Comparison of ENCODE assay signal across 20 mouse cellular contexts in the genomic region with DNA sequence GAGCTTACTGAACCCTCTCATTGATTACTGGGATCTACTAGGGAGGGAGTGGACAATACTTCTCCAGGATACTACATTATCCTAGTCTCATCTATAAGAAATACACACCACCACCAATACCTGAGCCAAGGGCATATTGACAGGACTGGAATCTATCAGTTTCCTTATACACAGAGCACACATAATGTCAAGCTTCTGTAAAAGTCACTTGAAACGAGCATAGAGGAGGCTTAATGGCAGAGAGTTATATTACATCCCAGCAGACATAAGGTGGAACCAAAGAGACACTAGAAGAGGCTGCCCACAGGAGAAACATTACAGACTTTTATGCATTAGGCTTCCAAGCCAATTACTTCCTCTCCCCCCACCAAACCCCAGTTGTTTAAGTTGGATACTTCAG. TPM values are rescaled to one million over a fixed set of nuclear protein-coding genes. Genes with fewer than 3 reads are reported as not detected.
DNase-seq lines count a peak whose midpoint lies in the region; ATAC-seq and TF ChIP-seq lines count a peak whose summit lies in the region.
"Had no signal": no experiment of that assay in that cellular context is flagged by ENCODE, and none has a peak within 500 bp of the region (broad histone marks: within the 10 kb centered on the region; RNA-seq: fewer than 3 reads in every experiment).

No protein-coding gene starts in this region.

- no peak for ATAC-seq in hindbrain, embryonic 14.5 days (ENCODE audit: low FRiP score)
- ATAC-seq in hindbrain, embryonic 11.5 days (ENCODE audit: low FRiP score) = no peak
- ATAC-seq in hindbrain, embryonic 16.5 days = 0 out of 2 replicates have a peak, but pooled peaks have one; percentile 14
- ATAC-seq in hindbrain, postnatal 0 days = no peak
- ATAC-seq in midbrain, postnatal 0 days (ENCODE audit: low FRiP score) = no peak
- ATAC-seq: intestine, embryonic 16.5 days had no signal

- WGBS in hindbrain, embryonic 14.5 days = 30% methylated on average over 1 of the region's 1 CpGs
- WGBS in hindbrain, embryonic 11.5 days = 35% methylated on average over 1 of the region's 1 CpGs
- WGBS in hindbrain, embryonic 16.5 days = 32% methylated on average over 1 of the region's 1 CpGs
- 37% methylated on average over 1 of the region's 1 CpGs for WGBS in hindbrain, postnatal 0 days
- WGBS in midbrain, postnatal 0 days = 32% methylated on average over 1 of the region's 1 CpGs

- TF ChIP-seq CTCF in hindbrain, postnatal 0 days (IDR thresholded peaks at IDR 0.05; ENCODE audit: low read depth) = no peak
- no peak for TF ChIP-seq CTCF in midbrain, postnatal 0 days (IDR thresholded peaks at IDR 0.05)

- peak overlapping the region; percentile 70 for H3K27ac ChIP-seq in hindbrain, embryonic 14.5 days
- H3K27ac ChIP-seq in hindbrain, embryonic 11.5 days (ENCODE audit: low read depth, low read length) = no peak overlapping the region
- no peak overlapping the region for H3K27ac ChIP-seq in hindbrain, embryonic 16.5 days (ENCODE audit: low read depth, low read length)
- H3K27ac ChIP-seq in hindbrain, postnatal 0 days = peak overlapping the region; percentile 51; the same call in 1 of the 2 replicates
- peak overlapping the region; percentile 65 for H3K27ac ChIP-seq in midbrain, postnatal 0 days (ENCODE audit: low read depth, low read length)
- H3K27ac ChIP-seq: embryonic facial prominence, embryonic 10.5 days; heart, embryonic 13.5 days had no signal

- no peak for DNase-seq in hindbrain, embryonic 14.5 days (ENCODE audit: low spot score)
- no peak for DNase-seq in hindbrain, embryonic 11.5 days (ENCODE audit: low spot score)
- no peak for DNase-seq in hindbrain, postnatal 0 days (ENCODE audit: low spot score)
- no peak for DNase-seq in midbrain, postnatal 0 days (ENCODE audit: low spot score)
- no peak for DNase-seq in frontal cortex, postnatal 25 days (ENCODE audit: low spot score in 2 of 2)
- DNase-seq: cerebellum, adult 2 months; gastrocnemius, postnatal 36 days; heart, adult 11 months; heart, postnatal 36 days had no signal

- no peaks in the 10 kb centered on the region for H3K36me3 ChIP-seq in hindbrain, embryonic 14.5 days (replicated peaks; ENCODE audit: control insufficient read depth, insufficient read depth)
- H3K36me3 ChIP-seq in hindbrain, embryonic 11.5 days (ENCODE audit: control insufficient read depth, insufficient read depth, low read length) = no peaks in the 10 kb centered on the region
- H3K36me3 ChIP-seq in hindbrain, embryonic 16.5 days (ENCODE audit: control insufficient read depth, insufficient read depth, low read length) = no peaks in the 10 kb centered on the region
- H3K36me3 ChIP-seq in hindbrain, postnatal 0 days (ENCODE audit: insufficient read depth, low read length) = no peaks in the 10 kb centered on the region
- no peaks in the 10 kb centered on the region for H3K36me3 ChIP-seq in midbrain, postnatal 0 days (ENCODE audit: insufficient read depth, low read length)
- H3K36me3 ChIP-seq: embryonic facial prominence, embryonic 10.5 days; heart, embryonic 13.5 days had no signal

- no peak overlapping the region for H3K4me3 ChIP-seq in hindbrain, embryonic 14.5 days (replicated peaks; ENCODE audit: low read length)
- H3K4me3 ChIP-seq in hindbrain, embryonic 11.5 days (ENCODE audit: low read depth, low read length) = no peak overlapping the region
- H3K4me3 ChIP-seq in hindbrain, embryonic 16.5 days (ENCODE audit: low read length) = no peak overlapping the region
- no peak overlapping the region for H3K4me3 ChIP-seq in hindbrain, postnatal 0 days (ENCODE audit: low read length)
- no peak overlapping the region for H3K4me3 ChIP-seq in midbrain, postnatal 0 days (ENCODE audit: low read depth, low read length)
- H3K4me3 ChIP-seq: embryonic facial prominence, embryonic 10.5 days; heart, embryonic 13.5 days had no signal

- H3K9me3 ChIP-seq in hindbrain, embryonic 14.5 days (ENCODE audit: control insufficient read depth, low read length) = no peaks in the 10 kb centered on the region
- H3K9me3 ChIP-seq in hindbrain, embryonic 11.5 days (ENCODE audit: control insufficient read depth, low read length) = no peaks in the 10 kb centered on the region
- H3K9me3 ChIP-seq in hindbrain, embryonic 16.5 days (ENCODE audit: control insufficient read depth, low read length) = no peaks in the 10 kb centered on the region
- H3K9me3 ChIP-seq in hindbrain, postnatal 0 days (ENCODE audit: low read length) = no peaks in the 10 kb centered on the region
- no peaks in the 10 kb centered on the region for H3K9me3 ChIP-seq in midbrain, postnatal 0 days (ENCODE audit: low read length)
- H3K9me3 ChIP-seq: embryonic facial prominence, embryonic 10.5 days; heart, embryonic 13.5 days had no signal

- H3K4me1 ChIP-seq in hindbrain, embryonic 14.5 days (replicated peaks; ENCODE audit: control insufficient read depth, insufficient read depth, low read length) = peaks cover 4% of the 10 kb centered on the region; the same call in 1 of the 2 replicates
- no peaks in the 10 kb centered on the region for H3K4me1 ChIP-seq in hindbrain, embryonic 11.5 days (replicated peaks; ENCODE audit: control insufficient read depth, insufficient read depth, low read length)
- no peaks in the 10 kb centered on the region for H3K4me1 ChIP-seq in hindbrain, embryonic 16.5 days (ENCODE audit: control insufficient read depth, insufficient read depth, low read depth, low read length)
- H3K4me1 ChIP-seq in hindbrain, postnatal 0 days (ENCODE audit: insufficient read depth, low read length) = no peaks in the 10 kb centered on the region
- no peaks in the 10 kb centered on the region for H3K4me1 ChIP-seq in midbrain, postnatal 0 days (ENCODE audit: insufficient read depth, low read length)
- H3K4me1 ChIP-seq: embryonic facial prominence, embryonic 10.5 days; heart, embryonic 13.5 days had no signal

- H3K9ac ChIP-seq in hindbrain, embryonic 14.5 days = no peak overlapping the region
- no peak overlapping the region for H3K9ac ChIP-seq in hindbrain, embryonic 11.5 days (ENCODE audit: low read depth, low read length)
- no peak overlapping the region for H3K9ac ChIP-seq in hindbrain, embryonic 16.5 days (ENCODE audit: low read depth, low read length)
- no peak overlapping the region for H3K9ac ChIP-seq in hindbrain, postnatal 0 days (replicated peaks; ENCODE audit: low read length)
- no peak overlapping the region for H3K9ac ChIP-seq in midbrain, postnatal 0 days (replicated peaks; ENCODE audit: low read length, poor library complexity, severe bottlenecking)
- H3K9ac ChIP-seq: heart, embryonic 13.5 days had no signal

- no peak overlapping the region for H3K4me2 ChIP-seq in hindbrain, embryonic 14.5 days (replicated peaks)
- H3K4me2 ChIP-seq in hindbrain, embryonic 11.5 days (replicated peaks; ENCODE audit: low read depth, low read length) = no peak overlapping the region
- H3K4me2 ChIP-seq in hindbrain, embryonic 16.5 days (ENCODE audit: low read length) = no peak overlapping the region
- H3K4me2 ChIP-seq in hindbrain, postnatal 0 days (ENCODE audit: low read depth, low read length) = no peak overlapping the region
- H3K4me2 ChIP-seq in midbrain, postnatal 0 days (ENCODE audit: low read depth, low read length, poor library complexity, severe bottlenecking) = no peak overlapping the region
- H3K4me2 ChIP-seq: heart, embryonic 13.5 days had no signal

- no peaks in the 10 kb centered on the region for H3K27me3 ChIP-seq in hindbrain, embryonic 14.5 days (ENCODE audit: control insufficient read depth, insufficient read depth, low read length)
- no peaks in the 10 kb centered on the region for H3K27me3 ChIP-seq in hindbrain, embryonic 11.5 days (ENCODE audit: control insufficient read depth, insufficient read depth, low read length)
- no peaks in the 10 kb centered on the region for H3K27me3 ChIP-seq in hindbrain, embryonic 16.5 days (replicated peaks; ENCODE audit: control insufficient read depth, insufficient read depth, low read length)
- H3K27me3 ChIP-seq in hindbrain, postnatal 0 days (ENCODE audit: insufficient read depth, low read length) = no peaks in the 10 kb centered on the region
- no peaks in the 10 kb centered on the region for H3K27me3 ChIP-seq in midbrain, postnatal 0 days (ENCODE audit: insufficient read depth, low read length)

RNA-seq across cellular contexts. Expression of gene Gm18336, which starts 13.6 kb away (rescaled TPM):
- not detected in 2 replicates for polyA plus RNA-seq in hindbrain, embryonic 14.5 days (2014; fragmentation: Nextera tagmentation; extraction: Ambion mirVana)
- polyA plus RNA-seq in hindbrain, embryonic 11.5 days (2014; fragmentation: Nextera tagmentation; extraction: Ambion mirVana) = not detected in 2 replicates
- 0.09 and 0.15 TPM in 2 replicates for polyA plus RNA-seq in hindbrain, embryonic 16.5 days (2015; fragmentation: Nextera tagmentation; extraction: Ambion mirVana)
- 0.14 and 0.16 TPM in 2 replicates for total RNA-seq in hindbrain, postnatal 0 days (2014; rRNA removed)
- polyA plus RNA-seq in hindbrain, postnatal 0 days (2015; fragmentation: Nextera tagmentation; extraction: Ambion mirVana) = 0.06 TPM in 1 of 2 replicates, not detected in the other
- total RNA-seq in midbrain, postnatal 0 days (2014; rRNA removed) = not detected in 2 replicates
- polyA plus RNA-seq in midbrain, postnatal 0 days (2015; fragmentation: Nextera tagmentation; extraction: Ambion mirVana) = 0.07 and 0.09 TPM in 2 replicates
- total RNA-seq: adrenal gland, adult 8-10 months; adrenal gland, postnatal 36 days; gastrocnemius, adult 8-10 months; gastrocnemius, postnatal 36 days; heart, postnatal 36 days had no signal
- polyA plus RNA-seq: embryonic facial prominence, embryonic 10.5 days; embryonic facial prominence, embryonic 14.5 days; forebrain, embryonic 16.5 days; heart, embryonic 13.5 days; heart, postnatal 0 days; intestine, embryonic 16.5 days had no signal

RNA-seq across cellular contexts. Expression of gene Zfp92, which starts 26.0 kb away (rescaled TPM):
- 1.1 and 1.5 TPM in 2 replicates for polyA plus RNA-seq in hindbrain, embryonic 14.5 days (2014; fragmentation: Nextera tagmentation; extraction: Ambion mirVana)
- 0.11 and 0.21 TPM in 2 replicates for polyA plus RNA-seq in hindbrain, embryonic 11.5 days (2014; fragmentation: Nextera tagmentation; extraction: Ambion mirVana)
- polyA plus RNA-seq in hindbrain, embryonic 16.5 days (2015; fragmentation: Nextera tagmentation; extraction: Ambion mirVana) = 1.7 and 1.9 TPM in 2 replicates
- total RNA-seq in hindbrain, postnatal 0 days (2014; rRNA removed) = 4.5 TPM in 2 replicates
- 1.0 and 1.2 TPM in 2 replicates for polyA plus RNA-seq in hindbrain, postnatal 0 days (2015; fragmentation: Nextera tagmentation; extraction: Ambion mirVana)
- total RNA-seq in midbrain, postnatal 0 days (2014; rRNA removed) = 5.3 and 5.5 TPM in 2 replicates
- 1.5 and 2.1 TPM in 2 replicates for polyA plus RNA-seq in midbrain, postnatal 0 days (2015; fragmentation: Nextera tagmentation; extraction: Ambion mirVana)
- total RNA-seq: gastrocnemius, adult 8-10 months; heart, postnatal 36 days had no signal
- polyA plus RNA-seq: heart, embryonic 13.5 days; heart, postnatal 0 days had no signal

RNA-seq across cellular contexts. Expression of gene Zfp275, which starts 42.5 kb away (rescaled TPM):
- polyA plus RNA-seq in hindbrain, embryonic 14.5 days (2014; fragmentation: Nextera tagmentation; extraction: Ambion mirVana) = 12.1 and 13.6 TPM in 2 replicates
- polyA plus RNA-seq in hindbrain, embryonic 11.5 days (2014; fragmentation: Nextera tagmentation; extraction: Ambion mirVana) = 15.0 and 16.9 TPM in 2 replicates
- 8.4 and 12.5 TPM in 2 replicates for polyA plus RNA-seq in hindbrain, embryonic 16.5 days (2015; fragmentation: Nextera tagmentation; extraction: Ambion mirVana)
- 35.8 and 40.2 TPM in 2 replicates for total RNA-seq in hindbrain, postnatal 0 days (2014; rRNA removed)
- 5.3 and 5.5 TPM in 2 replicates for polyA plus RNA-seq in hindbrain, postnatal 0 days (2015; fragmentation: Nextera tagmentation; extraction: Ambion mirVana)
- 28.2 and 29.9 TPM in 2 replicates for total RNA-seq in midbrain, postnatal 0 days (2014; rRNA removed)
- 5.2 and 5.7 TPM in 2 replicates for polyA plus RNA-seq in midbrain, postnatal 0 days (2015; fragmentation: Nextera tagmentation; extraction: Ambion mirVana)

RNA-seq across cellular contexts. Expression of gene Gm45015, which starts 48.3 kb away (rescaled TPM):
- not detected in 2 replicates for polyA plus RNA-seq in hindbrain, embryonic 14.5 days (2014; fragmentation: Nextera tagmentation; extraction: Ambion mirVana)
- polyA plus RNA-seq in hindbrain, embryonic 11.5 days (2014; fragmentation: Nextera tagmentation; extraction: Ambion mirVana) = not detected in 2 replicates
- polyA plus RNA-seq in hindbrain, embryonic 16.5 days (2015; fragmentation: Nextera tagmentation; extraction: Ambion mirVana) = not detected in 2 replicates
- total RNA-seq in hindbrain, postnatal 0 days (2014; rRNA removed) = not detected in 2 replicates
- polyA plus RNA-seq in hindbrain, postnatal 0 days (2015; fragmentation: Nextera tagmentation; extraction: Ambion mirVana) = not detected in 2 replicates
- total RNA-seq in midbrain, postnatal 0 days (2014; rRNA removed) = not detected in 2 replicates
- polyA plus RNA-seq in midbrain, postnatal 0 days (2015; fragmentation: Nextera tagmentation; extraction: Ambion mirVana) = not detected in 2 replicates
- total RNA-seq: adrenal gland, adult 8-10 months; adrenal gland, postnatal 36 days; ES-E14; gastrocnemius, adult 8-10 months; gastrocnemius, postnatal 36 days; heart, postnatal 36 days had no signal
- polyA plus RNA-seq: cerebellum, adult 2 months; embryonic facial prominence, embryonic 10.5 days; embryonic facial prominence, embryonic 14.5 days; forebrain, embryonic 16.5 days; heart, embryonic 13.5 days; heart, postnatal 0 days; intestine, embryonic 16.5 days had no signal

RNA-seq across cellular contexts. Expression of gene Trex2, which starts 50.2 kb away (rescaled TPM):
- not detected in 2 replicates for polyA plus RNA-seq in hindbrain, embryonic 14.5 days (2014; fragmentation: Nextera tagmentation; extraction: Ambion mirVana)
- not detected in 2 replicates for polyA plus RNA-seq in hindbrain, embryonic 11.5 days (2014; fragmentation: Nextera tagmentation; extraction: Ambion mirVana)
- not detected in 2 replicates for polyA plus RNA-seq in hindbrain, embryonic 16.5 days (2015; fragmentation: Nextera tagmentation; extraction: Ambion mirVana)
- total RNA-seq in hindbrain, postnatal 0 days (2014; rRNA removed) = not detected in 2 replicates
- polyA plus RNA-seq in hindbrain, postnatal 0 days (2015; fragmentation: Nextera tagmentation; extraction: Ambion mirVana) = not detected in 2 replicates
- 1.3 TPM in 1 of 2 replicates, not detected in the other for total RNA-seq in midbrain, postnatal 0 days (2014; rRNA removed)
- not detected in 2 replicates for polyA plus RNA-seq in midbrain, postnatal 0 days (2015; fragmentation: Nextera tagmentation; extraction: Ambion mirVana)
- total RNA-seq: adrenal gland, postnatal 36 days; gastrocnemius, adult 8-10 months; gastrocnemius, postnatal 36 days; heart, postnatal 36 days had no signal
- polyA plus RNA-seq: cerebellum, adult 2 months; embryonic facial prominence, embryonic 10.5 days; forebrain, embryonic 16.5 days; heart, embryonic 13.5 days; heart, postnatal 0 days; intestine, embryonic 16.5 days had no signal

Comparison
In these comparisons a context has a peak if more than half of its experiments do, and no peak if none do; other contexts are left out.
1. H3K27ac ChIP-seq: peak in hindbrain, embryonic 14.5 days (single experiment), hindbrain, postnatal 0 days (single experiment) and midbrain, postnatal 0 days (single experiment); none in hindbrain, embryonic 11.5 days (single experiment) and hindbrain, embryonic 16.5 days (single experiment).